Mouse (Mus musculus) megakaryocyte, embryonic 14.5 days (primary cell): ENCODE results near the gene Ddr1. TPM values are rescaled to one million over a fixed set of nuclear protein-coding genes. Genes with fewer than 3 reads are reported as not detected.

Experiments
- H3K27me3 ChIP-seq: replicated peaks from 2 replicates; pipeline ENCODE3; 2012; ENCODE audit warnings: inconsistent platforms
- H3K36me3 ChIP-seq: replicated peaks from 2 replicates; pipeline ENCODE3; 2012; ENCODE audit warnings: low read length, inconsistent platforms, mixed read lengths
- H3K4me1 ChIP-seq: 2 replicates; pipeline ENCODE4 v1.6.1; 2012; ENCODE audit warnings: inconsistent platforms
- H3K4me3 ChIP-seq: replicated peaks from 2 replicates; pipeline ENCODE3; 2012; ENCODE audit warnings: moderate library complexity, mild to moderate bottlenecking, inconsistent platforms
- H3K9me3 ChIP-seq: 2 replicates; pipeline ENCODE4 v1.6.1; 2012; ENCODE audit warnings: inconsistent platforms
- FLI1 ChIP-seq: IDR thresholded peaks from 2 replicates; pipeline ENCODE4 v1.6.1; 2012; ENCODE audit warnings: low read length, inconsistent platforms, mixed read lengths
- GATA1 ChIP-seq: IDR thresholded peaks from 3 replicates; pipeline ENCODE4 v1.6.1; 2012; ENCODE audit warnings: mixed read lengths, low read length, inconsistent platforms, borderline replicate concordance
- polyA plus RNA-seq: library from polyadenylated mRNA; stranded (reverse); fragments of >175 nt; gene quantifications from 2 replicates; pipeline ENCODE4 v1.2.3, GENCODE M21; 2012; ENCODE audit warnings: low replicate concordance; ENCODE audit not compliant: insufficient read depth

The Ddr1 gene
- polyA plus RNA-seq, 1 experiment, result not detected

DNA sequence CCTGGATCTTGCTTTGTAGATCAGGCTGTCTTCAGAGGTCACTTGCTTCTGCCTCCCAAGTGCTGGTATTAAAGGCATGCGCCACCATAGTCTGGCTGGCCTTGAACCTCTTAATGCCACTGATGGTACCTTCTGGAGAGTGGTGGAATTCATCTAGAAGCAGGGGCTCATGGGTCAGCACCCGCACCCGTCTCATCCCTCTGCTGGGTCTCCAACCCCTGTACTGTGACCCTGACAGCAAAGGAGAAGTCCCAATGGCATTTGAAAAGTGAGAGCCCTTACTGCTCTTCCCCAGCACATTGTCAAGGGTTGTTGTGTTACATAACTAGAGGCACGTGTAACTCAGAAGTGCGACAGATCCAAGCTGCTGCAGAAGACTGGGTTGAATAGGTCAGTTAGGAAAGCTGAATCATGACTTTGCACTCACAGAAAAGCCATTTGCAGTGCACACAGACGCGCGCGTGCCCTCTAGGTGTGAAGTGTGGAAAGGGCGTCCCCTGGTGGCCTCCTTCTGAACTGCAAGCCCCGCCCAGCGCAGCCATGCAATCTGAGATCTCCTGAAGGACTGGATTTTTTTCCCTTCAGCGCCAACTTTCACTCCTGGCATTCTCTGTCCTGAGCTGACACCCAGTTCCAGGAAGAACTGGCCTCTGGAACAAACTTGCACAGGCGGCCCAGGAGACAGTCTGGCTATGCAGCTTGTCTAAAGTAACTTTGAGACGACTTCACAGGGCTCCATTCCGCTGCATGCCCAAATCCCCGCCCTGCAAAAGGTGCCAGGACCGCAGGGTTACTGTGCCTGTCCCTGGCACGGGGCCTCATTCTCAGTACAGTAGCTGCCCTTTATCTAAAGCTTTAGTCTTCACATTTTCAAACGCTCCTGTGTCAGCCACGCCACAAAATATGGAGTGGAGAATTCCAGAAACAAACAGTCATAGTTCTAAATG is 21.1 kb upstream of the Ddr1 start:
- Histone ChIP-seq H3K9me3 (no peaks in the 10 kb centered on the region), H3K4me3 (no peak overlapping the region), H3K4me1 (peaks cover 15% of the 10 kb centered on the region), H3K27me3 (peaks cover 72% of the 10 kb centered on the region), H3K36me3 (no peaks in the 10 kb centered on the region)
- TF ChIP-seq FLI1 (no peak), GATA1 (no peak)

GRCm38 (mm10) chr17:35721676-35722075 is 17.3 kb upstream of the Ddr1 start:
- no peaks in the 10 kb centered on the region for H3K36me3 ChIP-seq
- peaks cover 75% of the 10 kb centered on the region for H3K27me3 ChIP-seq
- no peak overlapping the region for H3K4me3 ChIP-seq
- peaks cover 14% of the 10 kb centered on the region for H3K4me1 ChIP-seq
- no peaks in the 10 kb centered on the region; the same call in 1 of the 2 replicates for H3K9me3 ChIP-seq
- TF ChIP-seq GATA1, result no peak
- TF ChIP-seq FLI1, result no peak

DNA sequence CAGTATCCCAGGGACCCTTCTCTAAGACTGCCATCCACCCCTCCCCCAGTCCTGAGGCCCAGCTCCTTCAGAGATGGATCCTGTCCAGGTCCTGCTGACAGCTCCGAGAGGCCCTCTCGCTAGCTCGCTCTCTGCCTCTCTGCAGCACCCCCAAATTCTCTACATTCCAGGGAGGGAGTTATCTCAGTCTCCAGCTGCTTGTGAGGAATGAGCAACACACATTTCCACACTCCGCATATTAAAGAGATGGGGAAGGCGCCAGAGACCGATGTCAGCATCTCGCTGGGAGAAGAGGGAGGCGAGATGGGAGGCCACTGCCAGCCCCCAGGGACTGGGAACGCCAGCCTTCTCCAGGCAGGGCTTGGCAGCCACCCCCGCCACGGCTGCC is 15.9 kb upstream of the Ddr1 start:
- Histone ChIP-seq H3K27me3 (peaks cover 72% of the 10 kb centered on the region), H3K36me3 (no peaks in the 10 kb centered on the region), H3K4me1 (peaks cover 7% of the 10 kb centered on the region), H3K4me3 (no peak overlapping the region), H3K9me3 (no peaks in the 10 kb centered on the region; the same call in 1 of the 2 replicates)
- TF ChIP-seq FLI1 (no peak), GATA1 (no peak)

GRCm38 (mm10) chr17:35719616-35720339 is 15.4 kb upstream of the Ddr1 start:
- H3K9me3 ChIP-seq, result no peaks in the 10 kb centered on the region; the same call in 1 of the 2 replicates
- H3K27me3 ChIP-seq, result peaks cover 69% of the 10 kb centered on the region
- TF ChIP-seq GATA1, result no peak
- TF ChIP-seq FLI1, result no peak
- H3K4me1 ChIP-seq, result 0 out of 2 replicates have a peak, but pooled peaks cover 4% of the 10 kb centered on the region
- H3K36me3 ChIP-seq, result no peaks in the 10 kb centered on the region
- H3K4me3 ChIP-seq, result no peak overlapping the region

DNA sequence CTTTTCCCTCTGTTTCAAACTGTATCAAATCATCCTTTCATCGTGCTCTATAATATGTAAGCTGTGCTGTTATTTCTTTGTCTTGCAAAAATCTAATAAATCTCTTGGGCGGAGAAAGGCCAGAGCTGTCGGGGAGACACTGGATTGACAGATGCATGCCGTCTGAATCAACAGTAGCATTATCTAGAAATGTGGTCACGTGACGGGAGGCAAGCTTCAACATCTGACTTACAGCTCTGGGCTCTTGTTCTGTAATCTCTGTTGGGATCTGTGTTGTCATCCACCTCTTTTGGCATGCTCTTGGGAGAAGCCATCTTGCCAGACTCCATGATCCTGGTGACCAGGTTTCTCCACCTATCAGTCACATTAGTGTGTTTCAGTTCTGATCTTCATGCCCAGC is 12.7 kb upstream of the Ddr1 start:
- no peak for TF ChIP-seq FLI1
- TF ChIP-seq GATA1, result no peak
- Histone ChIP-seq H3K9me3 (no peaks in the 10 kb centered on the region; the same call in 1 of the 2 replicates), H3K27me3 (peaks cover 52% of the 10 kb centered on the region), H3K36me3 (no peaks in the 10 kb centered on the region), H3K4me3 (no peak overlapping the region), H3K4me1 (0 out of 2 replicates have a peak, but pooled peaks cover 4% of the 10 kb centered on the region)

DNA sequence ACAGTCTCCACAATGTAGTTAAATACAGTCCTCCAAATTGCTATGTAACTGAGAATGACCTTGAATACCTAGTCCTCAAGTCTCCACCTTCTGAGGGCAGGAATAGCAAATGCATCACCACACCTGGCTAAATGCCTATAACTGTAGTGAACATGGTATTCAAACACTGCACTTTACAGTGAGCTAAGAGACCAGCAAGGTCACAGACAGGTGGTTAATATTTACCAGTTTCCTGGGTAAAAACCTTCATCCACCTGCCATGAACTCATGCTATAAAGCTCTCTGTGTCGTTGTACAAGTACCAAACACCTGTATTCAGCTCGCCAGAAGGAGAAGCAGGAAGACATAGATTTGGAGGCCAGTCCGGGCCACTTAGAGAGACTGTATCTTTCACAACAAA is 11.7 kb upstream of the Ddr1 start:
- Histone ChIP-seq H3K27me3 (peaks cover 52% of the 10 kb centered on the region), H3K4me3 (no peak overlapping the region)
- TF ChIP-seq FLI1 (no peak), GATA1 (no peak)

GRCm38 (mm10) chr17:35710705-35711347 is 6.4 kb upstream of the Ddr1 start:
- no peak overlapping the region for H3K4me3 ChIP-seq
- H3K4me1 ChIP-seq, result no peaks in the 10 kb centered on the region
- peaks cover 36% of the 10 kb centered on the region for H3K27me3 ChIP-seq
- no peaks in the 10 kb centered on the region for H3K36me3 ChIP-seq
- no peaks in the 10 kb centered on the region for H3K9me3 ChIP-seq
- TF ChIP-seq FLI1, result no peak
- no peak for TF ChIP-seq GATA1

More for the DNA sequence above, 11.7 kb upstream of the Ddr1 start:
- Histone ChIP-seq H3K4me1 (0 out of 2 replicates have a peak, but pooled peaks cover 4% of the 10 kb centered on the region), H3K36me3 (no peaks in the 10 kb centered on the region), H3K9me3 (no peaks in the 10 kb centered on the region; the same call in 1 of the 2 replicates)

DNA sequence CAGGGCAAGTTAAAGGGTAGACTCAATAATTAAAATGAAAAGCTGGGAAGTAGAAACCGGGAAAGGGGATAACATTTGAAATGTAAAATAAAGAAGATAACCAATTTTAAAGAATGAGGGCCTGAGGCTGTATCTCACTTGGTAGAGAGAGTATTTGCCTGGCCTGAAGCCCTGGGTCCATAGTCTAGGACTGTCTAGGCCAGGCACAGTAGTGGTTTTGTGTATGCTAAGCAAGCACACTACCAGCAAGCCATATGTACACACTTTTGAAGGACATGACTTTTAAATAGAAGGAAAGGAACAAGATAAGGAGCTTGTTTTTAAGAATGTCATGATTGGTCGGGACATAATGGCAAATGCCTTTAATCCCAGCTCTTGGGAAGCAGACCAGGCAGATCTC is 4.2 kb upstream of the Ddr1 start:
- H3K36me3 ChIP-seq, result no peaks in the 10 kb centered on the region
- H3K27me3 ChIP-seq, result peaks cover 49% of the 10 kb centered on the region
- no peak overlapping the region for H3K4me3 ChIP-seq
- TF ChIP-seq GATA1, result no peak
- TF ChIP-seq FLI1, result no peak
- no peaks in the 10 kb centered on the region for H3K9me3 ChIP-seq
- H3K4me1 ChIP-seq, result peaks cover 16% of the 10 kb centered on the region

DNA sequence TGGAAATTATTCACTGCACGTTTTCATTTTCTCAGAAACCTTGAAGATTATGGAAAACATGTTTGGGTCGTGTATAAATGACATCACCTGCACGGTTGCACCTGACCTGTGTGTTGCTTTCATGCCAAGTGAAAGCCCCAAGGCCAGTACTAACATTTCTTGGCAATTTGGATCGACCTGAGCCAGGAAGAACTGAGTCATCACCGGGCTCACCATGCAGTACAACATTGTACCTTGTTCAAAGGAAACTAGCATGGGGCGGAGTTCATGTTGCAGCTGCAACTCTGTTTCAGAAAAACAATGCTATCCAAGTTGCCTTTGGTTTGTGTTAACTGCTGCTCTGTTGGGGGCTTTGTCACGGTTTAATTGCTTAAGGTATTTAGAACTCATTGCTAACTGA is 3.5 kb upstream of the Ddr1 start:
- TF ChIP-seq FLI1 (no peak), GATA1 (no peak)
- Histone ChIP-seq H3K27me3 (peaks cover 52% of the 10 kb centered on the region), H3K36me3 (no peaks in the 10 kb centered on the region), H3K9me3 (no peaks in the 10 kb centered on the region), H3K4me3 (no peak overlapping the region), H3K4me1 (peaks cover 18% of the 10 kb centered on the region)

DNA sequence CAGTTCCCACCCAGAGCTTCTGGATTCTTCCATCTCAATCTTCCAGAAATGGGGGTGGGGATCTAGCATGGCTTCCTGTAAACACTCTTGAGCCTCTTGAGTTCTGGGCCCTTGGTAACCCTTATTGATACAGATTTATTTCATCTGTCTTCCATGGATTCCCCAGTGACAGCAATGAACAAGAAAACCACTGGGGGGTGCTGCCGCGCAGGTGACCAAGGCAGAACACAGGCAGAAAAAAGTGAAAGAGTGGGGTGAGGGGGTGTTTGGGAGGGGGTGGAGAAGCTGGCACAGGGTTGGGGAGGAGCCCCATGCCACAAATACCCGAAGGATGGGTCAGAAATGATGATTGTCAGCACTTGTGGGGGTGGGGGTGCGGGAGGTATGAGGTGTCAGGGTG is 1.4 kb upstream of the Ddr1 start:
- H3K27me3 ChIP-seq, result peaks cover 58% of the 10 kb centered on the region

More for the DNA sequence above, 1.4 kb upstream of the Ddr1 start:
- Histone ChIP-seq H3K4me1 (peaks cover 25% of the 10 kb centered on the region), H3K36me3 (no peaks in the 10 kb centered on the region), H3K9me3 (no peaks in the 10 kb centered on the region), H3K4me3 (no peak overlapping the region)
- TF ChIP-seq GATA1 (no peak), FLI1 (no peak)
